Mouse (Mus musculus) lung, postnatal 0 days (tissue): Measurements from ENCODE around the gene Podxl.

ENCODE experiments used
- CTCF ChIP-seq: IDR thresholded peaks from 2 replicates; pipeline ENCODE4 v1.5.1; 2016; ENCODE audit warnings: antibody characterized with exemption, mild to moderate bottlenecking
- EP300 ChIP-seq: IDR thresholded peaks from 2 replicates; pipeline ENCODE4 v1.6.1; 2016; ENCODE audit warnings: antibody characterized with exemption, mild to moderate bottlenecking, control low read depth

- TF ChIP-seq EP300 = no peak
- no peak for TF ChIP-seq CTCF
These were observed 7.7 kb upstream of the Podxl start for GRCm38 (mm10) chr6:31571459-31571858.
